Mouse (Mus musculus): Measurements from ENCODE around the gene Fam43b. TPM values are rescaled to one million over a fixed set of nuclear protein-coding genes. Genes with fewer than 3 reads are reported as not detected.

Gene Fam43b
- total and polyA plus RNA-seq, 2 experiments from 2014 or later = not detected

- Histone ChIP-seq H3K27me3 (ENCODE audit: control insufficient read depth, insufficient read depth, low read length) (peaks cover 4% of the 10 kb centered on the region; the same call in 1 of the 2 replicates), H3K4me3 (ENCODE audit: low read depth, low read length) (no peak overlapping the region), H3K4me1 (ENCODE audit: control insufficient read depth, insufficient read depth) (peaks cover 11% of the 10 kb centered on the region), H3K4me2 (ENCODE audit: low read depth, low read length) (no peak overlapping the region), H3K27ac (ENCODE audit: low read depth) (no peak overlapping the region), H3K9me3 (replicated peaks; ENCODE audit: control insufficient read depth, low read length) (no peaks in the 10 kb centered on the region), H3K9ac (replicated peaks; ENCODE audit: low read depth, low read length) (no peak overlapping the region), H3K36me3 (replicated peaks; ENCODE audit: control insufficient read depth, insufficient read depth, low read length) (no peaks in the 10 kb centered on the region)
- DNase-seq (ENCODE audit: low spot score) = no peak
- no peak for TF ChIP-seq EP300 (IDR thresholded peaks at IDR 0.05; ENCODE audit: low read depth)
- no peak for TF ChIP-seq CTCF (IDR thresholded peaks at IDR 0.05; ENCODE audit: low read depth)
- 60% methylated on average over 5 of the region's 5 CpGs for WGBS
- no peak for ATAC-seq (ENCODE audit: insufficient read depth, low read depth)
Measured at GRCm38 (mm10) chr4:138363511-138363910, 32.8 kb downstream of the Fam43b start.

GRCm38 (mm10) chr4:138362883-138363282, 33.4 kb downstream of the Fam43b start:
- DNase-seq (ENCODE audit: low spot score) (no peak), ATAC-seq (ENCODE audit: insufficient read depth, low read depth) (no peak)
- no peaks in the 10 kb centered on the region for H3K36me3 ChIP-seq (replicated peaks; ENCODE audit: control insufficient read depth, insufficient read depth, low read length)
- H3K27me3 ChIP-seq (ENCODE audit: control insufficient read depth, insufficient read depth, low read length) = peaks cover 4% of the 10 kb centered on the region; the same call in 1 of the 2 replicates
- H3K9ac ChIP-seq (replicated peaks; ENCODE audit: low read depth, low read length) = no peak overlapping the region
- peaks cover 5% of the 10 kb centered on the region for H3K4me1 ChIP-seq (ENCODE audit: control insufficient read depth, insufficient read depth)
- H3K4me2 ChIP-seq (ENCODE audit: low read depth, low read length) = no peak overlapping the region
- WGBS = 82% methylated on average over 7 of the region's 7 CpGs
- no peaks in the 10 kb centered on the region for H3K9me3 ChIP-seq (replicated peaks; ENCODE audit: control insufficient read depth, low read length)
- no peak overlapping the region for H3K4me3 ChIP-seq (ENCODE audit: low read depth, low read length)
- no peak overlapping the region for H3K27ac ChIP-seq (ENCODE audit: low read depth)
- TF ChIP-seq EP300 (IDR thresholded peaks at IDR 0.05; ENCODE audit: low read depth) = no peak
- TF ChIP-seq CTCF (IDR thresholded peaks at IDR 0.05; ENCODE audit: low read depth) = no peak

DNA sequence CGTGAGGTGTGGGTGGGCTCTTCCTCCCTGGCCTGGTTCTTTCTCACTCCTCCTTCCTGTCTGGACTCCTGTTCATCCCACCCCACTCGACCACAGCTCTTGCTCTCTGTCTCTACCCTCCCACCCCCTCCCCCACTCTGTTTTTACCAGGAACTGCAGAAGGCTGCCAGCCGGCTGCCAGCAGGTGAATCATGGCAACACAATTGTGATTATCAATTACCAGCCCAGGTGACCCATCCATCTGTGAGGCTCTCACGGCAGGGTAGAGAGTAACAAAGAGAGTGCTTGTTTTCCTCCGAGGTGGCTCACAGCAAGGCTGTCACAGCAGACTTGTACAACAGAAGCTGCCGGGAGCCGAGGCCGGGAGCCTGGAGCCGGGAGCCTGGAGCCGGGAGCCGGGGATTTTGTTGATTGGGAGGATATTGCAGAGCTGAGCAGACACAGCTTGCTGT, 34.9 kb downstream of the Fam43b start:
- H3K36me3 ChIP-seq (replicated peaks; ENCODE audit: control insufficient read depth, insufficient read depth, low read length) = no peaks in the 10 kb centered on the region
- no peak overlapping the region for H3K4me2 ChIP-seq (ENCODE audit: low read depth, low read length)
- 21% methylated on average over 10 of the region's 11 CpGs for WGBS
- ATAC-seq (ENCODE audit: insufficient read depth, low read depth) = no peak
- H3K9ac ChIP-seq (replicated peaks; ENCODE audit: low read depth, low read length) = no peak overlapping the region
- H3K4me1 ChIP-seq (ENCODE audit: control insufficient read depth, insufficient read depth) = no peaks in the 10 kb centered on the region
- no peaks in the 10 kb centered on the region for H3K9me3 ChIP-seq (replicated peaks; ENCODE audit: control insufficient read depth, low read length)
- no peak for TF ChIP-seq CTCF (IDR thresholded peaks at IDR 0.05; ENCODE audit: low read depth)
- TF ChIP-seq EP300 (IDR thresholded peaks at IDR 0.05; ENCODE audit: low read depth) = no peak
- H3K4me3 ChIP-seq (ENCODE audit: low read depth, low read length) = no peak overlapping the region
- DNase-seq (ENCODE audit: low spot score) = no peak
- H3K27me3 ChIP-seq (ENCODE audit: control insufficient read depth, insufficient read depth, low read length) = peaks cover 2% of the 10 kb centered on the region; the same call in 1 of the 2 replicates
- no peak overlapping the region for H3K27ac ChIP-seq (ENCODE audit: low read depth)

GRCm38 (mm10) chr4:138358176-138358575, 38.2 kb downstream of the Fam43b start:
- Histone ChIP-seq H3K9ac (replicated peaks; ENCODE audit: low read depth, low read length) (no peak overlapping the region), H3K4me3 (ENCODE audit: low read depth, low read length) (no peak overlapping the region), H3K9me3 (replicated peaks; ENCODE audit: control insufficient read depth, low read length) (no peaks in the 10 kb centered on the region), H3K27ac (ENCODE audit: low read depth) (no peak overlapping the region), H3K27me3 (ENCODE audit: control insufficient read depth, insufficient read depth, low read length) (no peaks in the 10 kb centered on the region), H3K36me3 (replicated peaks; ENCODE audit: control insufficient read depth, insufficient read depth, low read length) (no peaks in the 10 kb centered on the region), H3K4me2 (ENCODE audit: low read depth, low read length) (no peak overlapping the region), H3K4me1 (ENCODE audit: control insufficient read depth, insufficient read depth) (0 out of 2 replicates have a peak, but pooled peaks cover 8% of the 10 kb centered on the region)
- 67% methylated on average over 3 of the region's 3 CpGs for WGBS
- ATAC-seq (ENCODE audit: insufficient read depth, low read depth) = no peak
- TF ChIP-seq CTCF (IDR thresholded peaks at IDR 0.05; ENCODE audit: low read depth) (no peak), EP300 (IDR thresholded peaks at IDR 0.05; ENCODE audit: low read depth) (no peak)
- DNase-seq (ENCODE audit: low spot score) = no peak

DNA sequence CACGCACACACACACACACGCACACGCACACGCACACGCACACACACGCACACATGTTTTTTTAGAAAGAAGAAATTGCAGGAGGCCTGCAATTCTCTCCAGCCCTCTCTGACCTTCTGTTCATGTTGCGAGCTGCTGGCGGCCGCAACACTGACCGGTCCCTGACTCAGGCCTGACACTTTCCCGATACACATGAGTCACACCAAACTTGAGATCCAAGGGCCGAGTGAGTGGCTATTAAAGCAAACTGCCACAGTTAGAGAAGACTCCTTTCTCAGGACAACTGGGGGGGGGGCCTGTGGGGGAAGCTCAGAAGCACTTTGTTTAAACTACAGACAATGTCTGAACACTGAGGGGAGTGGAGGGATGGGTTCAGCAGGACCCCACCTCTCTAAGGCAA, 39.8 kb downstream of the Fam43b start:
- no peak for DNase-seq (ENCODE audit: low spot score)
- Histone ChIP-seq H3K9ac (replicated peaks; ENCODE audit: low read depth, low read length) (no peak overlapping the region), H3K4me3 (ENCODE audit: low read depth, low read length) (no peak overlapping the region), H3K27me3 (ENCODE audit: control insufficient read depth, insufficient read depth, low read length) (no peaks in the 10 kb centered on the region), H3K9me3 (replicated peaks; ENCODE audit: control insufficient read depth, low read length) (no peaks in the 10 kb centered on the region), H3K4me1 (ENCODE audit: control insufficient read depth, insufficient read depth) (0 out of 2 replicates have a peak, but pooled peaks cover 9% of the 10 kb centered on the region), H3K27ac (ENCODE audit: low read depth) (no peak overlapping the region), H3K4me2 (ENCODE audit: low read depth, low read length) (no peak overlapping the region), H3K36me3 (replicated peaks; ENCODE audit: control insufficient read depth, insufficient read depth, low read length) (no peaks in the 10 kb centered on the region)
- ATAC-seq (ENCODE audit: insufficient read depth, low read depth) = no peak
- WGBS = 88% methylated on average over 12 of the region's 12 CpGs
- no peak for TF ChIP-seq CTCF (IDR thresholded peaks at IDR 0.05; ENCODE audit: low read depth)
- TF ChIP-seq EP300 (IDR thresholded peaks at IDR 0.05; ENCODE audit: low read depth) = no peak

GRCm38 (mm10) chr4:138356141-138356540, 40.2 kb downstream of the Fam43b start:
- 81% methylated on average over 8 of the region's 8 CpGs for WGBS
- no peak for TF ChIP-seq CTCF (IDR thresholded peaks at IDR 0.05; ENCODE audit: low read depth)
- no peak for TF ChIP-seq EP300 (IDR thresholded peaks at IDR 0.05; ENCODE audit: low read depth)
- no peak for ATAC-seq (ENCODE audit: insufficient read depth, low read depth)
- Histone ChIP-seq H3K9me3 (replicated peaks; ENCODE audit: control insufficient read depth, low read length) (0 out of 2 replicates have a peak, but pooled peaks cover 2% of the 10 kb centered on the region), H3K4me1 (ENCODE audit: control insufficient read depth, insufficient read depth) (0 out of 2 replicates have a peak, but pooled peaks cover 9% of the 10 kb centered on the region), H3K4me2 (ENCODE audit: low read depth, low read length) (no peak overlapping the region), H3K4me3 (ENCODE audit: low read depth, low read length) (no peak overlapping the region), H3K9ac (replicated peaks; ENCODE audit: low read depth, low read length) (no peak overlapping the region), H3K27ac (ENCODE audit: low read depth) (no peak overlapping the region), H3K27me3 (ENCODE audit: control insufficient read depth, insufficient read depth, low read length) (no peaks in the 10 kb centered on the region), H3K36me3 (replicated peaks; ENCODE audit: control insufficient read depth, insufficient read depth, low read length) (no peaks in the 10 kb centered on the region)
- no peak for DNase-seq (ENCODE audit: low spot score)
